Comparison of ENCODE assay signal across 1 mouse cellular context in the genomic region with DNA sequence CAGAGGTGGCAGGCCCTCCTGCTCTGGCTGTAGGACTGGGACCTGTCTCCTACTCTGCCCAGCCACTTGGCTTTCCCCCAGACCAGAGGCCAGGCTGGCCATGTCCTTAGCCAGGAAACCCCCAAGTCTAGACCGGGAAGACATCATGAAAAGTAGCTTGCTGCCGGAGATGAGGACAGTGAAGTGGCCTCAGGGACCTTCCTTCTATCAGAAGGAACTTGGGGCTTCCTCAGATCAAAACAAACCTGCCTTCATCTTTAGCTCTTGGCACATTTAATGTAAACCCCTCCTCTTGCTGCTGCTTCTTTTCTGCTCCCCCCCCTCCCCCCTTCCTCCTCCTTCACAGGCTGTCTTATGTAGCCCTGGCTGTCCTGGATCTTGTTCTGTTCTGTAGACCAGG.
A peak's percentile ranks its signal among the peaks of the same experiment; 100 is the strongest.
TF ChIP-seq lines count a peak whose summit lies in the region.

No protein-coding gene starts in this region.

TF ChIP-seq in CH12.LX, 34 proteins besides CTCF, POLR2A, EP300 and RAD21 (continued from another document):
- peak; percentile 40; the same call in 1 of the 2 replicates for TF ChIP-seq MAZ (IDR thresholded peaks at IDR 0.05; ENCODE audit: low read depth, low read length)
